Mouse (Mus musculus) thymus, postnatal 14 days (tissue): ENCODE measurements around the gene Exph5.
A peak's percentile ranks its signal among the peaks of the same experiment; 100 is the strongest.

Experiments
- DNase-seq: peaks from one replicate; pipeline ENCODE4 v3.0.0; 2021

Gene Exph5

GRCm38 (mm10) chr9:53323419-53324251 is 22.2 kb downstream of the Exph5 start:
- no peak for DNase-seq

- no peak for DNase-seq
These were observed 24.1 kb downstream of the Exph5 start for GRCm38 (mm10) chr9:53325363-53326090.

GRCm38 (mm10) chr9:53328203-53328602 is 26.7 kb downstream of the Exph5 start:
- no peak for DNase-seq

- no peak for DNase-seq
These were observed 28.1 kb downstream of the Exph5 start for GRCm38 (mm10) chr9:53329301-53330206.

GRCm38 (mm10) chr9:53330247-53330646 is 28.8 kb downstream of the Exph5 start:
- DNase-seq, result no peak

- DNase-seq, result no peak
These were observed 32.0 kb downstream of the Exph5 start for GRCm38 (mm10) chr9:53333436-53333835.

- no peak for DNase-seq
These were observed 33.7 kb downstream of the Exph5 start for GRCm38 (mm10) chr9:53335131-53335530.

- DNase-seq, result no peak
These were observed 38.1 kb downstream of the Exph5 start for GRCm38 (mm10) chr9:53339603-53340002.

- DNase-seq, result no peak
These were observed 39.0 kb downstream of the Exph5 start for GRCm38 (mm10) chr9:53340328-53340916.

- DNase-seq, result no peak
These were observed 39.5 kb downstream of the Exph5 start for GRCm38 (mm10) chr9:53340969-53341368.

GRCm38 (mm10) chr9:53341981-53342380 is 40.5 kb downstream of the Exph5 start:
- no peak for DNase-seq

- no peak for DNase-seq
These were observed 43.4 kb downstream of the Exph5 start for GRCm38 (mm10) chr9:53344646-53345432.

GRCm38 (mm10) chr9:53345728-53346127 is 44.3 kb downstream of the Exph5 start:
- DNase-seq, result no peak

- DNase-seq, result no peak
These were observed 44.9 kb downstream of the Exph5 start for GRCm38 (mm10) chr9:53346402-53346801.

GRCm38 (mm10) chr9:53349211-53349610 is 47.7 kb downstream of the Exph5 start:
- DNase-seq, result no peak

GRCm38 (mm10) chr9:53350331-53350730 is 48.9 kb downstream of the Exph5 start:
- DNase-seq, result no peak

GRCm38 (mm10) chr9:53351899-53352298 is 50.4 kb downstream of the Exph5 start:
- DNase-seq, result no peak

- no peak for DNase-seq
These were observed 51.7 kb downstream of the Exph5 start for GRCm38 (mm10) chr9:53353161-53353560.

- no peak for DNase-seq
These were observed 55.0 kb downstream of the Exph5 start for GRCm38 (mm10) chr9:53356219-53357155.

GRCm38 (mm10) chr9:53371339-53371738 is 69.9 kb downstream of the Exph5 start:
- DNase-seq, result no peak

- peak; percentile 19 for DNase-seq
These were observed 74.4 kb downstream of the Exph5 start for GRCm38 (mm10) chr9:53375907-53376306.
